ENCODE assay signal across 9 mouse cellular contexts in the genomic region with DNA sequence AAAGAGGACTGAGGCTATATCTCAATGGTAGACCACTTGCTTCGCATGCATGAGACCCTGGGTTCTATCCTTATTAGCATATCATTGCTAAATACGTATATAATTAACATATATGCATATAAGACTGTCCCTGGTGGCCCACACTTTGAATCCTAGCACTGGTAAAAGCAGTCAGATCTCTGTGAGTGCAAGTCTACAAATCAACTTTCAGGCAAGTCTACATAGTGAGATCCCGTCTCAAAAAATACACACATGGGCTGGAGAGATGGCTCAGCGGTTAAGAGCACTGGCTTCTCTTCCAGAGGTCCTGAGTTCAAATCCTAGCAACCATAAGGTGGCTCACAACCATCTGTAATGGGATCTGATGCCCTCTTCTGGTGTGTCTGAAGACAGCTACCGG. TPM values are rescaled to one million over a fixed set of nuclear protein-coding genes. Genes with fewer than 3 reads are reported as not detected.
DNase-seq lines count a peak whose midpoint lies in the region; ATAC-seq lines count a peak whose summit lies in the region.
"Had no signal": no experiment of that assay in that cellular context is flagged by ENCODE, and none has a peak within 500 bp of the region (broad histone marks: within the 10 kb centered on the region; RNA-seq: fewer than 3 reads in every experiment).

No protein-coding gene starts in this region.

- WGBS in kidney, embryonic 14.5 days: 34% methylated on average over 5 of the region's 5 CpGs
- WGBS in embryonic facial prominence, embryonic 13.5 days: 35% methylated on average over 5 of the region's 5 CpGs
- WGBS in midbrain, embryonic 12.5 days: 37% methylated on average over 5 of the region's 5 CpGs

- H3K27me3 ChIP-seq in kidney, embryonic 14.5 days (ENCODE audit: control insufficient read depth, insufficient read depth, low read length): no peaks in the 10 kb centered on the region
- H3K27me3 ChIP-seq in embryonic facial prominence, embryonic 13.5 days: no peaks in the 10 kb centered on the region
- peaks cover 9% of the 10 kb centered on the region for H3K27me3 ChIP-seq in midbrain, embryonic 12.5 days

- H3K36me3 ChIP-seq in kidney, embryonic 14.5 days (ENCODE audit: control insufficient read depth, insufficient read depth, low read length): no peaks in the 10 kb centered on the region
- no peaks in the 10 kb centered on the region for H3K36me3 ChIP-seq in embryonic facial prominence, embryonic 13.5 days
- H3K36me3 ChIP-seq in midbrain, embryonic 12.5 days: no peaks in the 10 kb centered on the region

- no peaks in the 10 kb centered on the region for H3K9me3 ChIP-seq in kidney, embryonic 14.5 days (ENCODE audit: control insufficient read depth, low read length)
- H3K9me3 ChIP-seq in embryonic facial prominence, embryonic 13.5 days: no peaks in the 10 kb centered on the region
- no peaks in the 10 kb centered on the region for H3K9me3 ChIP-seq in midbrain, embryonic 12.5 days

- H3K4me2 ChIP-seq in kidney, embryonic 14.5 days (replicated peaks; ENCODE audit: low read depth, low read length): peak overlapping the region; percentile 36
- peak overlapping the region; percentile 64 for H3K4me2 ChIP-seq in embryonic facial prominence, embryonic 13.5 days
- H3K4me2 ChIP-seq in midbrain, embryonic 12.5 days (replicated peaks): peak overlapping the region; percentile 29; the same call in 1 of the 2 replicates

- DNase-seq in kidney, adult 8-10 months: no peak
- peak; percentile 39 for DNase-seq in ES-CJ7 (ENCODE audit: low read depth, low spot score)
- DNase-seq in gastrocnemius, postnatal 25 days: no peak
- DNase-seq: thymus, postnatal 4 days had no signal

- H3K27ac ChIP-seq in kidney, embryonic 14.5 days (ENCODE audit: low read depth, low read length): no peak overlapping the region
- H3K27ac ChIP-seq in embryonic facial prominence, embryonic 13.5 days: no peak overlapping the region
- no peak overlapping the region for H3K27ac ChIP-seq in midbrain, embryonic 12.5 days (replicated peaks)

- H3K4me3 ChIP-seq in kidney, embryonic 14.5 days (ENCODE audit: low read length): no peak overlapping the region
- no peak overlapping the region for H3K4me3 ChIP-seq in embryonic facial prominence, embryonic 13.5 days
- no peak overlapping the region for H3K4me3 ChIP-seq in midbrain, embryonic 12.5 days

- ATAC-seq in kidney, embryonic 14.5 days (ENCODE audit: low FRiP score, low TSS enrichment): no peak
- ATAC-seq in embryonic facial prominence, embryonic 13.5 days (ENCODE audit: insufficient number of reproducible peaks, insufficient read depth, low FRiP score, low TSS enrichment, low read depth): no peak
- no peak for ATAC-seq in midbrain, embryonic 12.5 days (ENCODE audit: low FRiP score, low read depth)
- ATAC-seq in activated CD4-positive, CD25-positive, alpha-beta regulatory T cell, adult 4 months: no peak

- no peak overlapping the region for H3K9ac ChIP-seq in kidney, embryonic 14.5 days (ENCODE audit: low read depth, low read length)
- H3K9ac ChIP-seq in embryonic facial prominence, embryonic 13.5 days: no peak overlapping the region
- no peak overlapping the region for H3K9ac ChIP-seq in midbrain, embryonic 12.5 days (replicated peaks)

- peaks cover 12% of the 10 kb centered on the region; the same call in 1 of the 2 replicates for H3K4me1 ChIP-seq in kidney, embryonic 14.5 days (ENCODE audit: control insufficient read depth, insufficient read depth, low read length)
- H3K4me1 ChIP-seq in embryonic facial prominence, embryonic 13.5 days: peaks cover 43% of the 10 kb centered on the region
- peaks cover 22% of the 10 kb centered on the region for H3K4me1 ChIP-seq in midbrain, embryonic 12.5 days

RNA-seq across cellular contexts. Expression of gene Sirt4, which starts 6.6 kb away (rescaled TPM):
- polyA plus RNA-seq in kidney, embryonic 14.5 days (2014; fragmentation: Nextera tagmentation; extraction: Ambion mirVana): 16.4 and 20.9 TPM in 2 replicates
- 24.8 and 28.1 TPM in 2 replicates for polyA plus RNA-seq in embryonic facial prominence, embryonic 13.5 days (2015; fragmentation: Nextera tagmentation; extraction: Ambion mirVana)
- 24.2 and 26.2 TPM in 2 replicates for polyA plus RNA-seq in midbrain, embryonic 12.5 days (2016; fragmentation: Nextera tagmentation; extraction: Ambion mirVana)
- total RNA-seq in gastrocnemius, postnatal 25 days (2021): 10 to 100 TPM; 13.8 to 14.1 TPM
- polyA plus RNA-seq in activated CD4-positive, CD25-positive, alpha-beta regulatory T cell, adult 4 months (2017; shearing (Covaris generic)): 10 to 100 TPM; 10.4 to 14.9 TPM

RNA-seq across cellular contexts. Expression of gene Pxn, which starts 15.4 kb away (rescaled TPM):
- polyA plus RNA-seq in kidney, embryonic 14.5 days (2014; fragmentation: Nextera tagmentation; extraction: Ambion mirVana): 21.9 and 22.4 TPM in 2 replicates
- 39.6 and 44.2 TPM in 2 replicates for polyA plus RNA-seq in embryonic facial prominence, embryonic 13.5 days (2015; fragmentation: Nextera tagmentation; extraction: Ambion mirVana)
- polyA plus RNA-seq in midbrain, embryonic 12.5 days (2016; fragmentation: Nextera tagmentation; extraction: Ambion mirVana): 24.0 and 27.2 TPM in 2 replicates
- total RNA-seq in gastrocnemius, postnatal 25 days (2021): 10 to 100 TPM; 70.0 to 78.1 TPM
- 10 to 100 TPM; 14.5 to 21.0 TPM for polyA plus RNA-seq in activated CD4-positive, CD25-positive, alpha-beta regulatory T cell, adult 4 months (2017; shearing (Covaris generic))

RNA-seq across cellular contexts. Expression of gene Pla2g1b, which starts 25.0 kb away (rescaled TPM):
- 0.46 and 0.57 TPM in 2 replicates for polyA plus RNA-seq in kidney, embryonic 14.5 days (2014; fragmentation: Nextera tagmentation; extraction: Ambion mirVana)
- polyA plus RNA-seq in embryonic facial prominence, embryonic 13.5 days (2015; fragmentation: Nextera tagmentation; extraction: Ambion mirVana): not detected in 2 replicates
- not detected in 2 replicates for polyA plus RNA-seq in midbrain, embryonic 12.5 days (2016; fragmentation: Nextera tagmentation; extraction: Ambion mirVana)
- total RNA-seq in gastrocnemius, postnatal 25 days (2021): not detected
- not detected for polyA plus RNA-seq in activated CD4-positive, CD25-positive, alpha-beta regulatory T cell, adult 4 months (2017; shearing (Covaris generic))
- total RNA-seq: adrenal gland, postnatal 14 days had no signal
